9 mouse cellular contexts compared by ENCODE assay signal in genomic region chr7:131897282-131897681, GRCm38 (mm10).
A peak's percentile ranks its signal among the peaks of the same experiment; 100 is the strongest.
DNase-seq lines count a peak whose midpoint lies in the region; TF ChIP-seq lines count a peak whose summit lies in the region.
"Had no signal": no experiment of that assay in that cellular context is flagged by ENCODE, and none has a peak within 500 bp of the region (broad histone marks: within the 10 kb centered on the region; RNA-seq: fewer than 3 reads in every experiment).

No protein-coding gene starts in this region.

- H3K27ac ChIP-seq in left cerebral cortex, adult 2 months = no peak overlapping the region

- peak; percentile 55 for TF ChIP-seq CTCF in left cerebral cortex, adult 2 months (IDR thresholded peaks at IDR 0.05)

- DNase-seq in adrenal gland, postnatal 10 days = peak; percentile 14
- no peak for DNase-seq in adrenal gland, postnatal 4 days (ENCODE audit: low spot score in 2 of 2)
- DNase-seq in left cerebral cortex, adult 2 months (ENCODE audit: extremely low spot score in 1 of 2, low spot score in 2 of 2) = peak; percentile 24 to 48
- no peak for DNase-seq in left cerebral cortex, adult 11 months (ENCODE audit: low spot score)
- peak; percentile 61 to 62 for DNase-seq in cerebellum, adult 18-20 months
- DNase-seq in left cerebral cortex, postnatal 36 days (ENCODE audit: low spot score in 2 of 2) = peak; percentile 15 to 30
- no peak for DNase-seq in spleen, postnatal 14 days (ENCODE audit: low spot score in 2 of 2)
- DNase-seq in c-Kit-positive CD71-positive TER-119-positive erythroid progenitor cells, embryonic 14.5 days (ENCODE audit: low spot score) = no peak

- intact Hi-C loops in left cerebral cortex, adult 2 months (cut with DNase I) = loop anchor here (2.0 kb wide), 1 partner anchor 576 kb away; no protein-coding TSS in a partner anchor
- intact Hi-C loops in left cerebral cortex, postnatal 36 days (cut with DNase I) = loop anchor here (5.0 to 10.0 kb wide), 2 partner anchors 578 to 655 kb away; no protein-coding TSS in a partner anchor

- no peak overlapping the region for H3K4me3 ChIP-seq in left cerebral cortex, adult 2 months
- H3K4me3 ChIP-seq: megakaryocyte, embryonic 14.5 days had no signal

Comparison
In these comparisons a context has a peak if more than half of its experiments do, and no peak if none do; other contexts are left out.
1. DNase-seq: peak in adrenal gland, postnatal 10 days (single experiment), left cerebral cortex, adult 2 months (2 of 2), cerebellum, adult 18-20 months (2 of 2) and left cerebral cortex, postnatal 36 days (2 of 2); none in adrenal gland, postnatal 4 days (0 of 2), left cerebral cortex, adult 11 months (single experiment), spleen, postnatal 14 days (0 of 2) and c-Kit-positive CD71-positive TER-119-positive erythroid progenitor cells, embryonic 14.5 days (single experiment).